Mouse (Mus musculus) retina, adult 2 months (tissue): ENCODE measurements around the gene Dao.

Experiments used
- DNase-seq: peaks from one replicate; pipeline ENCODE4 v3.0.0-alpha.2; 2012; ENCODE audit warnings: low read depth, low spot score

The Dao gene

GRCm38 (mm10) chr5:113983541-113983940 lies 20.0 kb upstream of the Dao start:
- no peak for DNase-seq

DNA sequence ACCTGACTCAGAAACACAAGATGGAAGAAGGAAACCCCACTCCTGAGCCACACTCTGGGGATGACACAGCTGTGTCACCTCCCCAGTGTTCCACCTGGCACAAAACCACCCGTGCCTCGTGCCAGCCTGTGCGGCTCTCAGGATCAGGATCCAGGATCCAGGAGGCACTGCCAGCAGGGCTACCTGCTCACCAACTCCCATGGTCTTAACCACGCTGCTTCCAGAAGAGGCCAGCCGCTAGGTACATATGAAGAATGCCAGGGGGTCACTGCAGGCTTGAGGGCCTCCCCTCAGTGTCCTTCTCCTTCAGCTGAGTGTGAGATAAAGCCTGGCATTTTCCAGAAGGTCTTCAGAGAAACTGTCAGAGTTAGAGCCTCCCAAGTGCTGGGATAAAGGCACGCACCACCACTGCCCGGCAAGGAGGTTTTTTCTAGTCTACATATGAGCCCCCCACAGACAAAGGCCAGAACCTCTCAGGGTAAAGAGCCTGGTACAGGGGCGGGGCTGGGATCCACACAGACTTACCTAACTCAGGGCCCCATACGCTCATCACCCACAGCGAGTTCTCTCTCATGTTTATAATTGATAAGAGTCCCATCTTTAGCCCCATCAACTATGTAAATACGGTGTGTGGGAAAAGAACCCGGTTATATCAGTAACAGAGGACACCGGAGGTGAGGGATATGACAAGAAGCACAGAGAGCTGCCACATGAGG lies 19.3 kb upstream of the Dao start:
- DNase-seq: no peak

DNA sequence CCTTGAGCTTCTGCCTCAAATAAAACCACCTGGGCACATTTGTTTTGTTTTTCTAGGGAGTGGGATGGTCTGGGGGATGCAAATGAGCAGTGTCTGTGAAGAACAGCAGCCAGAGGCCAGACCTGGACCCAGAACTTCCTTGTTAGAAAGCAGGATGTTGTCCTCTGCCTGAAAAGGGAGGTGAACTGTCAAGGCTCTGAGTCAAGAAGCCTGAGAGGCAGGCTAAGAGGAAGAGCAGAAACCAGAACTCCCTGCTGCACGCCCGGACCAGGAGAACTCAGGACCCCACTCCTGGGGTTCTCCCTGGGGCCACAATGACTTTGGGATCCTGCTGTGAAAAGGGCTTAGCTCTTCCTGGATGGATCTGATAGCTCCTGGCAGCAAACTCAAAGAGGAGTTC lies 17.8 kb upstream of the Dao start:
- DNase-seq: no peak

- no peak for DNase-seq
Observed at GRCm38 (mm10) chr5:113986182-113986961, 17.1 kb upstream of the Dao start.

GRCm38 (mm10) chr5:113989437-113990024 lies 14.0 kb upstream of the Dao start:
- DNase-seq: no peak

GRCm38 (mm10) chr5:113990593-113990992 lies 12.9 kb upstream of the Dao start:
- no peak for DNase-seq

- DNase-seq: no peak
Observed at GRCm38 (mm10) chr5:113991141-113991540, 12.4 kb upstream of the Dao start.

- no peak for DNase-seq
Observed at GRCm38 (mm10) chr5:113992339-113992831, 11.1 kb upstream of the Dao start.

- peak; percentile 53 for DNase-seq
Observed at GRCm38 (mm10) chr5:113993031-113993486, 10.4 kb upstream of the Dao start.

GRCm38 (mm10) chr5:113993487-113994465 lies 9.7 kb upstream of the Dao start, which contains the start of gene Ssh1:
TSS of gene Ssh1 (minus strand) at chr5:113993894.
- peak; percentile 85 for DNase-seq

- no peak for DNase-seq
Observed at GRCm38 (mm10) chr5:113996458-113996857, 7.0 kb upstream of the Dao start.

GRCm38 (mm10) chr5:113999382-113999781 lies 4.1 kb upstream of the Dao start:
- DNase-seq: no peak

- DNase-seq: no peak
Observed at GRCm38 (mm10) chr5:114004573-114004972, 1.1 kb downstream of the Dao start.

DNA sequence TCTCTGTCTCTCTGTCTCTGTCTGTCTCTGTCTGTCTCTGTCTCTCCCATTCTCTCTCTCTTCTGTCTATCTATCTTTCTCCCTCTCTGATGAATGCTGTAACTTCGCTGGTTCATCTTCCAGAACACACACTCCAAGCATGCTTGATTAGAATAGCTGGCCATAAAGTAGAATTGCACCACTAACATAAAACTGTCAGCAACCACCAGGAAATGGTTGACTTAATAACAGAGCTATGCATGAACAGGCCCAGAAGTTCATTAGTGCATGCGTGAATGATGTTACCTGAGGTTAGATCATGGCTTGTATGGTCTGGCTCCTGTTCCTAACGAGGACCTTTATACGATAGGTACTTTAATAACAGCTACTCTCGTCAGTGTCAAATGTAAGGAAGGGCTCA lies 1.6 kb downstream of the Dao start:
- DNase-seq: no peak

- DNase-seq: no peak
Observed at GRCm38 (mm10) chr5:114006974-114007373, 3.5 kb downstream of the Dao start.

DNA sequence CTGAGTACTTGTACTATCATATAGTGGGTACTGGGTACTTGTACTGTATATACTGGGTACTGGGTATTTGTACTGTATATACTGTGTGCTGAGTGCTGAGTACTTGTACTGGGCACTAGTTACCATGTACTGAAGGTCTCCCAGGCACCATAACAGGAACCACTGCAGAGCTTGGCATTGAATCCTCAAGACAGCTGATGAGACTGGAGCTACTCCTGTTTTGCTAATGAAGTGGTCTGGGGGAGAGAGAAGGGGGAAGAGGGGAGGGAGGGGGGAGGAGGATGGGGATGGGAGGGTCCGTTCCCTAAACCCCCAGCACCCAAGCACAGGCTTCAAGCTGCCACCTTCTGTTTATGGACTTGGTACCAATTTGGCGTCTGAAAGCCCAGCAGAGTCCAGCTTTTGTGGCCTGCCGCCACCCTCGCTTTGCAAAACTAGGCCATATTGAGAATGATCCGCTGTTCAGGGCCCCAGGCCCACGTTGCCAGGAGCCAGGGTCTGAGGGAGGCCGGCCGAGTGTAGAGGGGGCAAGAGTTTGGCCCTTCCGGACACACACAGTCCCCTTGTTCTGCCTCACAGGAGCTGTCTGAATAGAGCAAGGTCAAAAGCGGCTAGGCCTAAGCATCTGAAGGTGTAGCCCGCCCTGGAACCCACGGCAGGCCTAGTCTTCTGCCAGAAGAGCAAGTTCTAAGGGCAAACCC lies 4.4 kb downstream of the Dao start:
- DNase-seq: no peak

GRCm38 (mm10) chr5:114009049-114009448 lies 5.5 kb downstream of the Dao start:
- no peak for DNase-seq

GRCm38 (mm10) chr5:114015121-114015520 lies 11.6 kb downstream of the Dao start:
- no peak for DNase-seq

GRCm38 (mm10) chr5:114024390-114024789 lies 20.9 kb downstream of the Dao start:
- DNase-seq: no peak

GRCm38 (mm10) chr5:114024885-114025284 lies 21.4 kb downstream of the Dao start:
- no peak for DNase-seq
